Mouse (Mus musculus) midbrain, postnatal 0 days (tissue): ENCODE measurements around the gene Gchfr. TPM values are rescaled to one million over a fixed set of nuclear protein-coding genes. Genes with fewer than 3 reads are reported as not detected.

Experiments used
- ATAC-seq: fragments of 200-750 bp; cut with Nextera tagmentation; 2 replicates; pipeline ENCODE4 v1.8.0; 2017; ENCODE audit warnings: moderate number of reproducible peaks, mild to moderate bottlenecking, moderate TSS enrichment, moderate library complexity; ENCODE audit not compliant: low FRiP score
- DNase-seq: peaks from one replicate; pipeline ENCODE4 v3.0.0-alpha.2; 2015; ENCODE audit warnings: low spot score
- H3K27ac ChIP-seq: fragments of 300-500 bp; sonication (generic); 2 replicates; pipeline ENCODE4 v1.5.1; 2014; ENCODE audit warnings: low read depth, mild to moderate bottlenecking, low read length, mixed read lengths
- H3K27me3 ChIP-seq: fragments of 300-500 bp; sonication (generic); 2 replicates; pipeline ENCODE4 v1.6.1; 2014; ENCODE audit warnings: low read length, control low read depth, mixed read lengths; ENCODE audit not compliant: insufficient read depth
- H3K36me3 ChIP-seq: fragments of 300-500 bp; sonication (generic); 2 replicates; pipeline ENCODE4 v1.6.1; 2014; ENCODE audit warnings: low read length, control low read depth, mixed read lengths; ENCODE audit not compliant: insufficient read depth
- H3K4me1 ChIP-seq: fragments of 300-500 bp; sonication (generic); 2 replicates; pipeline ENCODE4 v1.6.1; 2014; ENCODE audit warnings: mild to moderate bottlenecking, control low read depth, antibody characterized with exemption, low read length, mixed read lengths; ENCODE audit not compliant: insufficient read depth
- H3K4me2 ChIP-seq: fragments of 300-500 bp; sonication (generic); 2 replicates; pipeline ENCODE4 v1.6.1; 2014; ENCODE audit warnings: low read depth, mild to moderate bottlenecking, low read length, mixed read lengths; ENCODE audit not compliant: poor library complexity, severe bottlenecking
- H3K4me3 ChIP-seq: fragments of 300-500 bp; sonication (generic); 2 replicates; pipeline ENCODE4 v1.5.1; 2014; ENCODE audit warnings: low read depth, mild to moderate bottlenecking, low read length, moderate library complexity
- H3K9ac ChIP-seq: fragments of 300-500 bp; sonication (generic); replicated peaks from 2 replicates; pipeline ENCODE4 v1.6.1; 2014; ENCODE audit warnings: mild to moderate bottlenecking, low read length, moderate library complexity, mixed read lengths; ENCODE audit not compliant: poor library complexity, severe bottlenecking
- H3K9me3 ChIP-seq: fragments of 300-500 bp; sonication (generic); 2 replicates; pipeline ENCODE4 v1.6.1; 2016; ENCODE audit warnings: low read length, control low read depth
- CTCF ChIP-seq: IDR thresholded peaks from 2 replicates; pipeline ENCODE4 v1.5.1; 2016; ENCODE audit warnings: antibody characterized with exemption, mild to moderate bottlenecking
- WGBS: fragments of 180-500 bp; shearing (Covaris S2); extraction: QIAGEN DNeasy Blood & Tissue Kit; methylation state at CpG from one replicate; pipeline ENCODE4 v1.1.7; 2014; 5-methylcytosine and 5-hydroxymethylcytosine counted together
- polyA plus RNA-seq: library from polyadenylated mRNA; unstranded; fragments of >200 nt; fragmentation: Nextera tagmentation; extraction: Ambion mirVana; gene quantifications from 2 replicates; pipeline ENCODE4 v1.2.1, GENCODE M21; 2015
- total RNA-seq: library from RNA; depleted of rRNA; stranded (reverse); fragments of >200 nt; gene quantifications from 2 replicates; pipeline ENCODE4 v1.2.3, GENCODE M21; 2014

The Gchfr gene
- total and polyA plus RNA-seq, 2 experiments from 2014 or later, result 9.9 to 15.9 TPM

DNA sequence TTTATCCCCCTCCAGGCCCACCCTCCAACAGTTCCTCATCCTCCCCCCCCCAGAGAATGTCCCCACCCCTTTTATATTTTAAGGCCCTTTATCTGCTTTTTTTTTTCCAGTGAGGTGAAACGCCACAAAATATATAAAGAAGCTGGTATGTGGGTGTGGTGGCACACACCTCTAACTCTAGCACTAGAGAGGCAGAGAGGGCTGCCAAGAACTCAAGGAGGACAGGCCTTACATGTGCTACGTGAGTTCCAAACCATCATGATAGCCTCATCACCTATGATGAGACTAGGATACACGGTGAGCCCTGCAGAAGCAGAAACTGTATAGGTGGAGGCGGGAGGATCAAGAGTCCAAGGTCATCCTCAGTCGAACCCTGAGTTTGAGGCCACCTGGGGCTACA is 23.4 kb downstream of the Gchfr start:
- peaks cover 1% of the 10 kb centered on the region; the same call in 1 of the 2 replicates for H3K36me3 ChIP-seq

GRCm38 (mm10) chr2:119194140-119194539 is 26.6 kb downstream of the Gchfr start:
- TF ChIP-seq CTCF, result no peak
- 82% methylated on average over 5 of the region's 5 CpGs for WGBS
- no peaks in the 10 kb centered on the region for H3K9me3 ChIP-seq
- H3K9ac ChIP-seq, result no peak overlapping the region
- no peaks in the 10 kb centered on the region for H3K27me3 ChIP-seq
- DNase-seq, result no peak
- H3K4me3 ChIP-seq, result no peak overlapping the region
- H3K4me1 ChIP-seq, result no peaks in the 10 kb centered on the region
- no peak overlapping the region for H3K27ac ChIP-seq
- H3K4me2 ChIP-seq, result no peak overlapping the region
- H3K36me3 ChIP-seq, result no peaks in the 10 kb centered on the region
- ATAC-seq, result no peak

More for the DNA sequence above, 23.4 kb downstream of the Gchfr start:
- no peaks in the 10 kb centered on the region for H3K9me3 ChIP-seq
- no peak overlapping the region for H3K4me2 ChIP-seq
- H3K4me1 ChIP-seq, result no peaks in the 10 kb centered on the region
- no peak for DNase-seq
- no peak overlapping the region for H3K9ac ChIP-seq
- no peak for ATAC-seq
- WGBS, result 83% methylated on average over 5 of the region's 5 CpGs
- H3K27me3 ChIP-seq, result no peaks in the 10 kb centered on the region
- TF ChIP-seq CTCF, result no peak
- no peak overlapping the region for H3K4me3 ChIP-seq
- H3K27ac ChIP-seq, result no peak overlapping the region

GRCm38 (mm10) chr2:119196316-119197108 is 28.9 kb downstream of the Gchfr start:
- TF ChIP-seq CTCF, result no peak
- no peak for DNase-seq
- ATAC-seq, result no peak
- H3K27me3 ChIP-seq, result no peaks in the 10 kb centered on the region
- H3K36me3 ChIP-seq, result no peaks in the 10 kb centered on the region
- WGBS, result 44% methylated on average over 4 of the region's 4 CpGs
- no peaks in the 10 kb centered on the region for H3K9me3 ChIP-seq
- no peak overlapping the region for H3K4me2 ChIP-seq
- no peak overlapping the region for H3K9ac ChIP-seq
- no peak overlapping the region for H3K4me3 ChIP-seq
- no peaks in the 10 kb centered on the region for H3K4me1 ChIP-seq
- H3K27ac ChIP-seq, result no peak overlapping the region

- Histone ChIP-seq H3K27me3 (no peaks in the 10 kb centered on the region), H3K4me3 (no peak overlapping the region), H3K36me3 (no peaks in the 10 kb centered on the region), H3K4me2 (no peak overlapping the region), H3K4me1 (no peaks in the 10 kb centered on the region), H3K9ac (no peak overlapping the region), H3K27ac (no peak overlapping the region), H3K9me3 (no peaks in the 10 kb centered on the region)
- no peak for ATAC-seq
- no peak for DNase-seq
- no peak for TF ChIP-seq CTCF
- WGBS, result 79% methylated on average over 1 of the region's 1 CpGs
These were observed 29.9 kb downstream of the Gchfr start for GRCm38 (mm10) chr2:119197493-119197892.

- H3K4me1 ChIP-seq, result no peaks in the 10 kb centered on the region
- no peaks in the 10 kb centered on the region for H3K36me3 ChIP-seq
- H3K9me3 ChIP-seq, result no peaks in the 10 kb centered on the region
- H3K4me2 ChIP-seq, result no peak overlapping the region
- 4% methylated on average over 1 of the region's 1 CpGs for WGBS
- H3K27ac ChIP-seq, result no peak overlapping the region
- no peak for ATAC-seq
- no peak for DNase-seq
- TF ChIP-seq CTCF, result no peak
- no peak overlapping the region for H3K4me3 ChIP-seq
- no peaks in the 10 kb centered on the region for H3K27me3 ChIP-seq
- H3K9ac ChIP-seq, result no peak overlapping the region
These were observed 30.5 kb downstream of the Gchfr start for GRCm38 (mm10) chr2:119198049-119198448.

- Histone ChIP-seq H3K9me3 (no peaks in the 10 kb centered on the region), H3K36me3 (no peaks in the 10 kb centered on the region), H3K27me3 (no peaks in the 10 kb centered on the region), H3K4me2 (no peak overlapping the region), H3K27ac (no peak overlapping the region), H3K9ac (no peak overlapping the region), H3K4me3 (no peak overlapping the region), H3K4me1 (no peaks in the 10 kb centered on the region)
- DNase-seq, result peak; percentile 77
- no peak; the same call in 1 of the 2 replicates for ATAC-seq
- TF ChIP-seq CTCF, result no peak
- 13% methylated on average over 3 of the region's 3 CpGs for WGBS
These were observed 31.4 kb downstream of the Gchfr start for GRCm38 (mm10) chr2:119198934-119199333.
